Mouse (Mus musculus): ENCODE data around the gene H2-Ab1. TPM values are rescaled to one million over a fixed set of nuclear protein-coding genes. Genes with fewer than 3 reads are reported as not detected.

The H2-Ab1 gene
- 5.6 TPM for polyA plus RNA-seq (2017; shearing (Covaris generic))

GRCm38 (mm10) chr17:34257594-34258375 is at the start of gene H2-Ab1:
TSS of gene H2-Ab1 (plus strand) at chr17:34257689.

GRCm38 (mm10) chr17:34238706-34239105 is 18.8 kb upstream of the H2-Ab1 start, which contains the start of gene H2-Ob:
TSS of gene H2-Ob (plus strand) at chr17:34238903.

GRCm38 (mm10) chr17:34287648-34288047 is 30.2 kb downstream of the H2-Ab1 start, which contains the start of gene H2-Aa:
TSS of gene H2-Aa (minus strand) at chr17:34287823.

GRCm38 (mm10) chr17:34305380-34306030 is 48.0 kb downstream of the H2-Ab1 start, which contains the start of gene H2-Eb1:
TSS of gene H2-Eb1 (plus strand) at chr17:34305867.

Other genes with a start within 250 kb of the H2-Ab1 start
- 29.5 TPM for gene Ring1, start 233.0 kb upstream of the H2-Ab1 start, polyA plus RNA-seq (2017; shearing (Covaris generic))
- 238 TPM for gene H2-Ke6, start 229.6 kb upstream of the H2-Ab1 start, polyA plus RNA-seq (2017; shearing (Covaris generic))
- gene Slc39a7, start 226.0 kb upstream of the H2-Ab1 start, polyA plus RNA-seq (2017; shearing (Covaris generic)), result 112 TPM
- gene Rxrb, start 225.9 kb upstream of the H2-Ab1 start, polyA plus RNA-seq (2017; shearing (Covaris generic)), result 85.3 TPM
- 0.94 TPM for gene Col11a2, start 218.3 kb upstream of the H2-Ab1 start, polyA plus RNA-seq (2017; shearing (Covaris generic))
- 6.3 TPM for gene H2-Oa, start 165.3 kb upstream of the H2-Ab1 start, polyA plus RNA-seq (2017; shearing (Covaris generic))
- 18.9 TPM for gene H2-DMa, start 138.1 kb upstream of the H2-Ab1 start, polyA plus RNA-seq (2017; shearing (Covaris generic))
- 276 TPM for gene Brd2, start 135.1 kb upstream of the H2-Ab1 start, polyA plus RNA-seq (2017; shearing (Covaris generic))
- 0.97 TPM for gene H2-DMb2, start 114.4 kb upstream of the H2-Ab1 start, polyA plus RNA-seq (2017; shearing (Covaris generic))
- not detected for gene H2-DMb1, start 104.6 kb upstream of the H2-Ab1 start, polyA plus RNA-seq (2017; shearing (Covaris generic))
- 199 TPM for gene Tap1, start 70.1 kb upstream of the H2-Ab1 start, polyA plus RNA-seq (2017; shearing (Covaris generic))
- 260 TPM for gene Psmb9, start 69.9 kb upstream of the H2-Ab1 start, polyA plus RNA-seq (2017; shearing (Covaris generic))
- 610 TPM for gene Psmb8, start 60.0 kb upstream of the H2-Ab1 start, polyA plus RNA-seq (2017; shearing (Covaris generic))
- 230 TPM for gene Tap2, start 54.2 kb upstream of the H2-Ab1 start, polyA plus RNA-seq (2017; shearing (Covaris generic))
- 31.4 TPM for gene H2-Ob, start 18.8 kb upstream of the H2-Ab1 start, polyA plus RNA-seq (2017; shearing (Covaris generic))
- gene H2-Aa, start 30.1 kb downstream of the H2-Ab1 start, polyA plus RNA-seq (2017; shearing (Covaris generic)), result 4.3 TPM
- gene H2-Eb1, start 48.2 kb downstream of the H2-Ab1 start, polyA plus RNA-seq (2017; shearing (Covaris generic)), result 1.7 TPM
- not detected for gene H2-Eb2, start 68.0 kb downstream of the H2-Ab1 start, polyA plus RNA-seq (2017; shearing (Covaris generic))
- not detected for gene Btnl2, start 97.1 kb downstream of the H2-Ab1 start, polyA plus RNA-seq (2017; shearing (Covaris generic))
- not detected for gene Btnl1, start 119.4 kb downstream of the H2-Ab1 start, polyA plus RNA-seq (2017; shearing (Covaris generic))
- 1.6 TPM for gene BC051142, start 141.1 kb downstream of the H2-Ab1 start, polyA plus RNA-seq (2017; shearing (Covaris generic))
- gene Btnl4, start 219.6 kb downstream of the H2-Ab1 start, polyA plus RNA-seq (2017; shearing (Covaris generic)), result not detected